Mouse (Mus musculus) mesoderm, embryonic 11.5 days (tissue): Measurements from ENCODE around the gene Eif2ak4.

Experiments used
- DNase-seq: peaks from one replicate; pipeline ENCODE4 v3.0.0-alpha.2; 2012; ENCODE audit warnings: low read depth, low spot score

The Eif2ak4 gene

GRCm38 (mm10) chr2:118405568-118405967, 17.1 kb downstream of the Eif2ak4 start:
- no peak for DNase-seq

GRCm38 (mm10) chr2:118406811-118407210, 18.4 kb downstream of the Eif2ak4 start:
- no peak for DNase-seq

GRCm38 (mm10) chr2:118408336-118408895, 20.0 kb downstream of the Eif2ak4 start:
- DNase-seq = no peak

GRCm38 (mm10) chr2:118412821-118413220, 24.4 kb downstream of the Eif2ak4 start:
- no peak for DNase-seq

- DNase-seq = no peak
Measured at GRCm38 (mm10) chr2:118415601-118416355, 27.4 kb downstream of the Eif2ak4 start.

- no peak for DNase-seq
Measured at GRCm38 (mm10) chr2:118418076-118418475, 29.7 kb downstream of the Eif2ak4 start.

- DNase-seq = no peak
Measured at GRCm38 (mm10) chr2:118421951-118422350, 33.5 kb downstream of the Eif2ak4 start.

GRCm38 (mm10) chr2:118422385-118422784, 34.0 kb downstream of the Eif2ak4 start:
- DNase-seq = no peak

GRCm38 (mm10) chr2:118428296-118428695, 39.9 kb downstream of the Eif2ak4 start:
- no peak for DNase-seq

GRCm38 (mm10) chr2:118429297-118429696, 40.9 kb downstream of the Eif2ak4 start:
- DNase-seq = no peak

- no peak for DNase-seq
Measured at GRCm38 (mm10) chr2:118430630-118431029, 42.2 kb downstream of the Eif2ak4 start.

GRCm38 (mm10) chr2:118431589-118431988, 43.2 kb downstream of the Eif2ak4 start:
- DNase-seq = peak; percentile 43

- DNase-seq = no peak
Measured at GRCm38 (mm10) chr2:118442172-118442571, 53.8 kb downstream of the Eif2ak4 start.

- DNase-seq = no peak
Measured at GRCm38 (mm10) chr2:118442723-118443122, 54.3 kb downstream of the Eif2ak4 start.

- no peak for DNase-seq
Measured at GRCm38 (mm10) chr2:118445696-118446674, 57.6 kb downstream of the Eif2ak4 start.

GRCm38 (mm10) chr2:118448181-118448580, 59.8 kb downstream of the Eif2ak4 start:
- no peak for DNase-seq

GRCm38 (mm10) chr2:118451056-118451455, 62.6 kb downstream of the Eif2ak4 start:
- DNase-seq = no peak

- no peak for DNase-seq
Measured at GRCm38 (mm10) chr2:118457029-118457428, 68.6 kb downstream of the Eif2ak4 start.

GRCm38 (mm10) chr2:118457463-118458261, 69.2 kb downstream of the Eif2ak4 start:
- no peak for DNase-seq

GRCm38 (mm10) chr2:118461480-118462165, 73.2 kb downstream of the Eif2ak4 start:
- DNase-seq = no peak

GRCm38 (mm10) chr2:118463480-118463879, 75.1 kb downstream of the Eif2ak4 start:
- no peak for DNase-seq
